Mouse (Mus musculus): Measurements from ENCODE around the gene Luzp2. TPM values are rescaled to one million over a fixed set of nuclear protein-coding genes. Genes with fewer than 3 reads are reported as not detected.

Luzp2 gene
- polyA plus RNA-seq, 1 experiment: 0.04 TPM

GRCm38 (mm10) chr7:54845875-54846691 lies 10.8 kb downstream of the Luzp2 start:
- Histone ChIP-seq H3K4me1 (replicated peaks; ENCODE audit: control insufficient read depth, insufficient read depth, low read length) (no peaks in the 10 kb centered on the region), H3K27me3 (ENCODE audit: control insufficient read depth, insufficient read depth, low read length) (no peaks in the 10 kb centered on the region), H3K36me3 (ENCODE audit: control insufficient read depth, insufficient read depth, low read length) (no peaks in the 10 kb centered on the region), H3K4me3 (ENCODE audit: control insufficient read depth, insufficient read depth, low read length) (no peak overlapping the region), H3K27ac (ENCODE audit: control insufficient read depth, insufficient read depth, low read length) (no peak overlapping the region)
- DNase-seq: no peak
- TF ChIP-seq POLR2A (IDR thresholded peaks at IDR 0.05; ENCODE audit: control insufficient read depth, extremely low read depth, insufficient read depth, low read length, poor library complexity): no peak
- TF ChIP-seq CTCF (IDR thresholded peaks at IDR 0.05; ENCODE audit: borderline replicate concordance, control insufficient read depth, extremely low read depth, insufficient read depth, low read length, poor library complexity): no peak
- 94% methylated on average over 8 of the region's 8 CpGs for WGBS

GRCm38 (mm10) chr7:54846692-54847020 lies 11.4 kb downstream of the Luzp2 start:
- TF ChIP-seq CTCF (IDR thresholded peaks at IDR 0.05; ENCODE audit: borderline replicate concordance, control insufficient read depth, extremely low read depth, insufficient read depth, low read length, poor library complexity) (no peak), POLR2A (IDR thresholded peaks at IDR 0.05; ENCODE audit: control insufficient read depth, extremely low read depth, insufficient read depth, low read length, poor library complexity) (no peak)
- no peak overlapping the region for H3K4me3 ChIP-seq (ENCODE audit: control insufficient read depth, insufficient read depth, low read length)
- H3K4me1 ChIP-seq (replicated peaks; ENCODE audit: control insufficient read depth, insufficient read depth, low read length): no peaks in the 10 kb centered on the region
- WGBS: 98% methylated on average over 2 of the region's 2 CpGs
- H3K36me3 ChIP-seq (ENCODE audit: control insufficient read depth, insufficient read depth, low read length): no peaks in the 10 kb centered on the region
- H3K27me3 ChIP-seq (ENCODE audit: control insufficient read depth, insufficient read depth, low read length): no peaks in the 10 kb centered on the region
- H3K27ac ChIP-seq (ENCODE audit: control insufficient read depth, insufficient read depth, low read length): no peak overlapping the region
- no peak for DNase-seq

- TF ChIP-seq CTCF (IDR thresholded peaks at IDR 0.05; ENCODE audit: borderline replicate concordance, control insufficient read depth, extremely low read depth, insufficient read depth, low read length, poor library complexity) (no peak), POLR2A (IDR thresholded peaks at IDR 0.05; ENCODE audit: control insufficient read depth, extremely low read depth, insufficient read depth, low read length, poor library complexity) (no peak)
- Histone ChIP-seq H3K4me3 (ENCODE audit: control insufficient read depth, insufficient read depth, low read length) (no peak overlapping the region), H3K27me3 (ENCODE audit: control insufficient read depth, insufficient read depth, low read length) (no peaks in the 10 kb centered on the region), H3K27ac (ENCODE audit: control insufficient read depth, insufficient read depth, low read length) (no peak overlapping the region), H3K4me1 (replicated peaks; ENCODE audit: control insufficient read depth, insufficient read depth, low read length) (no peaks in the 10 kb centered on the region), H3K36me3 (ENCODE audit: control insufficient read depth, insufficient read depth, low read length) (no peaks in the 10 kb centered on the region)
- WGBS: 78% methylated on average over 1 of the region's 1 CpGs
- no peak for DNase-seq
Measured at GRCm38 (mm10) chr7:54852860-54853259, 17.6 kb downstream of the Luzp2 start.

- Histone ChIP-seq H3K36me3 (ENCODE audit: control insufficient read depth, insufficient read depth, low read length) (no peaks in the 10 kb centered on the region), H3K4me3 (ENCODE audit: control insufficient read depth, insufficient read depth, low read length) (no peak overlapping the region), H3K27ac (ENCODE audit: control insufficient read depth, insufficient read depth, low read length) (no peak overlapping the region), H3K27me3 (ENCODE audit: control insufficient read depth, insufficient read depth, low read length) (no peaks in the 10 kb centered on the region), H3K4me1 (replicated peaks; ENCODE audit: control insufficient read depth, insufficient read depth, low read length) (no peaks in the 10 kb centered on the region)
- WGBS: 87% methylated on average over 11 of the region's 11 CpGs
- no peak for TF ChIP-seq POLR2A (IDR thresholded peaks at IDR 0.05; ENCODE audit: control insufficient read depth, extremely low read depth, insufficient read depth, low read length, poor library complexity)
- TF ChIP-seq CTCF (IDR thresholded peaks at IDR 0.05; ENCODE audit: borderline replicate concordance, control insufficient read depth, extremely low read depth, insufficient read depth, low read length, poor library complexity): no peak
- no peak for DNase-seq
Measured at GRCm38 (mm10) chr7:54861230-54861856, 26.0 kb downstream of the Luzp2 start.

GRCm38 (mm10) chr7:54878928-54879644 lies 43.8 kb downstream of the Luzp2 start:
- no peaks in the 10 kb centered on the region for H3K27me3 ChIP-seq (ENCODE audit: control insufficient read depth, insufficient read depth, low read length)
- no peaks in the 10 kb centered on the region for H3K36me3 ChIP-seq (ENCODE audit: control insufficient read depth, insufficient read depth, low read length)
- H3K27ac ChIP-seq (ENCODE audit: control insufficient read depth, insufficient read depth, low read length): no peak overlapping the region
- no peak overlapping the region for H3K4me3 ChIP-seq (ENCODE audit: control insufficient read depth, insufficient read depth, low read length)
- no peaks in the 10 kb centered on the region for H3K4me1 ChIP-seq (replicated peaks; ENCODE audit: control insufficient read depth, insufficient read depth, low read length)
- DNase-seq: no peak
- TF ChIP-seq POLR2A (IDR thresholded peaks at IDR 0.05; ENCODE audit: control insufficient read depth, extremely low read depth, insufficient read depth, low read length, poor library complexity) (no peak), CTCF (IDR thresholded peaks at IDR 0.05; ENCODE audit: borderline replicate concordance, control insufficient read depth, extremely low read depth, insufficient read depth, low read length, poor library complexity) (no peak)
- WGBS: 47% methylated on average over 4 of the region's 4 CpGs

Data from thymus, adult 2 months (tissue).